Mouse (Mus musculus) kidney, embryonic 16.5 days (tissue): ENCODE measurements around the gene Prpf18. TPM values are rescaled to one million over a fixed set of nuclear protein-coding genes. Genes with fewer than 3 reads are reported as not detected.

Experiments
- ATAC-seq: fragments of 200-750 bp; cut with Nextera tagmentation; 2 replicates; pipeline ENCODE4 v1.8.0; 2017; ENCODE audit warnings: moderate TSS enrichment; ENCODE audit not compliant: low FRiP score, low TSS enrichment
- H3K27ac ChIP-seq: fragments of 300-500 bp; sonication (generic); 2 replicates; pipeline ENCODE4 v1.5.1; 2014; ENCODE audit warnings: low read length
- H3K27me3 ChIP-seq: fragments of 300-500 bp; sonication (generic); 2 replicates; pipeline ENCODE4 v1.6.1; 2014; ENCODE audit warnings: low read length, control low read depth, mixed read lengths; ENCODE audit not compliant: insufficient read depth
- H3K36me3 ChIP-seq: fragments of 300-500 bp; sonication (generic); 2 replicates; pipeline ENCODE4 v1.6.1; 2014; ENCODE audit warnings: low read length, control low read depth, mixed read lengths; ENCODE audit not compliant: insufficient read depth
- H3K4me1 ChIP-seq: fragments of 300-500 bp; sonication (generic); 2 replicates; pipeline ENCODE4 v1.6.1; 2014; ENCODE audit warnings: low read length, control low read depth, mixed read lengths; ENCODE audit not compliant: insufficient read depth
- H3K4me2 ChIP-seq: fragments of 300-500 bp; sonication (generic); replicated peaks from 2 replicates; pipeline ENCODE4 v1.6.1; 2014; ENCODE audit warnings: low read depth, low read length
- H3K4me3 ChIP-seq: fragments of 300-500 bp; sonication (generic); 2 replicates; pipeline ENCODE4 v1.5.1; 2014; ENCODE audit warnings: mild to moderate bottlenecking, low read length
- H3K9ac ChIP-seq: fragments of 300-500 bp; sonication (generic); replicated peaks from 2 replicates; pipeline ENCODE4 v1.6.1; 2014; ENCODE audit warnings: low read length
- H3K9me3 ChIP-seq: fragments of 300-500 bp; sonication (generic); 2 replicates; pipeline ENCODE4 v1.6.1; 2016; ENCODE audit warnings: low read length, control low read depth
- WGBS: fragments of 180-500 bp; shearing (Covaris S2); extraction: QIAGEN DNeasy Blood & Tissue Kit; methylation state at CpG from one replicate; pipeline ENCODE4 v1.1.7; 2014; 5-methylcytosine and 5-hydroxymethylcytosine counted together
- polyA plus RNA-seq: library from polyadenylated mRNA; unstranded; fragments of >200 nt; fragmentation: Nextera tagmentation; extraction: Ambion mirVana; gene quantifications from 2 replicates; pipeline ENCODE4 v1.2.1, GENCODE M21; 2015

Gene Prpf18
- polyA plus RNA-seq, 1 experiment from 2014 or later = 40.1 TPM

DNA sequence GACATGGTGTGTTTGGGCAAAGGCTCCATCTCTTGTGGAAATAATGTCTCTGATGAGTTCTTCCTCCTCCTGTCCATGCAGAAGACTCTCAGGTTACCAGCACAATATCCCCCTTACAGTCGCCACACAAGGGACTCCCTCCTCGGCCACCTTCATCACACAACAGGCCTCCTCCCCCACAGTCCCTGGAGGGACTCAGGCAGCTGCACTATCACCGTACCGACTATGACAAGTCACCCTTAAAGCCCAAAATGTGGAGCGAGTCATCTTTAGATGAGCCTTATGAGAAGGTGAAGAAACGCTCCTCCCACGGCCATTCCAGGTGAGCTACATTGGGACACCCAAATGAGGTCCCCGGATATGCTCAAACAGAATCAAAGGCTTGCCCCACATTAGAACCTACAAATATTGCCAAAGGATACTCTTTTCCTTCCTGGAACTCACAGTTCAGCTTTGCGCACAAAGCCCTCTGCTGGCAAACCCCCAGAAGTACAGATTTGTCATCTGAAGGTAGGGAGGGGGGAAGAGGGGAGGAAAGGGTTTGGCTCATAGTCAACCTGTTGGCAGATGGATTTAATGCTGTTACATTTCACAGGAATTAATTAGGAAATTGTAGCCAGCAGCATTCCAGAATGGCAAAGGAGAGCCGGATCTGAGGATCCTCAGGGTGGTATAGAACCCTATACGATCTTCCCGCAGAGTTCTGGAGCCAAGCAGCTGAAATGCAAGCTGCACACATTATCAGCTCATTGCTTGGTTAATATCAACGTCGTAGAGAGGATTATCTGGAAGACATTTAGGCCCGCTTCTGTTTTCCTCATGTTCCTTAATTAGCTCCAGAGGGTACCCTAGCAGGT, 50.7 kb downstream of the Prpf18 start:
- Histone ChIP-seq H3K9me3 (no peaks in the 10 kb centered on the region), H3K27me3 (no peaks in the 10 kb centered on the region), H3K4me3 (no peak overlapping the region), H3K4me1 (peaks cover 8% of the 10 kb centered on the region; the same call in 1 of the 2 replicates), H3K27ac (no peak overlapping the region), H3K36me3 (peaks cover 58% of the 10 kb centered on the region), H3K4me2 (no peak overlapping the region), H3K9ac (no peak overlapping the region)
- ATAC-seq = no peak; the same call in 1 of the 2 replicates
- WGBS = 44% methylated on average over 15 of the region's 15 CpGs

- 90% methylated on average over 7 of the region's 7 CpGs for WGBS
- peaks cover 58% of the 10 kb centered on the region for H3K36me3 ChIP-seq
- H3K27me3 ChIP-seq = no peaks in the 10 kb centered on the region
- H3K4me3 ChIP-seq = no peak overlapping the region
- no peak overlapping the region for H3K9ac ChIP-seq
- H3K4me1 ChIP-seq = peaks cover 22% of the 10 kb centered on the region
- H3K27ac ChIP-seq = no peak overlapping the region
- H3K4me2 ChIP-seq = no peak overlapping the region
- H3K9me3 ChIP-seq = no peaks in the 10 kb centered on the region
- ATAC-seq = no peak
Measured at GRCm38 (mm10) chr2:4596992-4597391, 54.9 kb downstream of the Prpf18 start.

GRCm38 (mm10) chr2:4593878-4594387, 58.0 kb downstream of the Prpf18 start:
- Histone ChIP-seq H3K36me3 (peaks cover 77% of the 10 kb centered on the region), H3K27me3 (no peaks in the 10 kb centered on the region), H3K4me2 (no peak overlapping the region), H3K4me3 (no peak overlapping the region), H3K27ac (no peak overlapping the region), H3K9me3 (no peaks in the 10 kb centered on the region), H3K4me1 (peaks cover 27% of the 10 kb centered on the region), H3K9ac (no peak overlapping the region)
- ATAC-seq = no peak
- 88% methylated on average over 3 of the region's 3 CpGs for WGBS

GRCm38 (mm10) chr2:4593433-4593832, 58.5 kb downstream of the Prpf18 start:
- Histone ChIP-seq H3K9me3 (no peaks in the 10 kb centered on the region), H3K9ac (no peak overlapping the region), H3K36me3 (peaks cover 73% of the 10 kb centered on the region), H3K27ac (no peak overlapping the region), H3K4me1 (peaks cover 32% of the 10 kb centered on the region), H3K4me3 (no peak overlapping the region), H3K27me3 (no peaks in the 10 kb centered on the region), H3K4me2 (no peak overlapping the region)
- peak; percentile 55; the same call in 1 of the 2 replicates for ATAC-seq
- WGBS = 50% methylated on average over 9 of the region's 9 CpGs

DNA sequence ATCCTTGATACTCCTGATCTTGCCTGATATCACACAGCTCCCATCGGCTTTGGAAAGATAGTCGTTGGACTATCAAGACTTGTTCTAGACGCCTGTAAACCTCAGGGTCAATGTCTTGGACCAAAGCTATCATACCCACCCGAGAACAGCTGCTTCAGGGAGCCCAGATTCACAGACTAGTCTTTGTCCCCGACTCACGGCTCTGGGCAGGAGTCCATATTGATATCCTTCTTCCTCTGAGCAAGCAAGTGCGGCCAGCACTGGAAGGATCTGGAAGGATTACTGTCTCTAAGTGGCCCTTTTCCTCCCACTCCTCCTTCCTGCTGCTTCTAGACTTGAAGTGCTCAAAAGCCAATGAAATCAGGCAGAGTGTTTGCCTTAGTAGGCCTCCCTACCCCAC, 59.2 kb downstream of the Prpf18 start:
- Histone ChIP-seq H3K27ac (no peak overlapping the region), H3K4me2 (no peak overlapping the region), H3K9ac (no peak overlapping the region), H3K36me3 (peaks cover 68% of the 10 kb centered on the region), H3K4me1 (peaks cover 39% of the 10 kb centered on the region), H3K9me3 (no peaks in the 10 kb centered on the region), H3K27me3 (no peaks in the 10 kb centered on the region), H3K4me3 (no peak overlapping the region)
- 89% methylated on average over 7 of the region's 7 CpGs for WGBS
- no peak for ATAC-seq

DNA sequence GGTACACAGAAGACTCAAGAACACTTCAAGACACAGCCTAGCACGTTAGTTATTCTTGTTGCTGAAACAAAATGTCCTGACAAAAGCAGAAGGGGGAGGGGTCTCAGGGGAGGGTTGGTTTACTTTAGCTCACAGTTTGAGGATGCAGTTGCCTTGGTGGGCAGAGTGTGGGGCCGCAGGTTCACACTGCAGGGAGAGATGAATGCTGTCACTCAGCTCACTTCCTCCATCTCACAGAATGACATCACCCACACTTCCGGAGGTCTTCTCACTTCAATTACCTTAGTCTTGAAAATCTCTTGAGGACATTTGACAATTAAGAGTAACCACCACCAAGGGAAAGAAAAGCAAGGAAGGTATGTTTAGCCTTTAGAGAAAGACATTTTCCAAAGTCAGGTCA, 60.3 kb downstream of the Prpf18 start:
- no peak overlapping the region for H3K4me3 ChIP-seq
- no peak overlapping the region for H3K27ac ChIP-seq
- H3K4me2 ChIP-seq = no peak overlapping the region
- H3K9me3 ChIP-seq = no peaks in the 10 kb centered on the region
- 79% methylated on average over 3 of the region's 3 CpGs for WGBS
- no peaks in the 10 kb centered on the region for H3K27me3 ChIP-seq
- peaks cover 50% of the 10 kb centered on the region for H3K4me1 ChIP-seq
- ATAC-seq = no peak
- H3K36me3 ChIP-seq = peaks cover 66% of the 10 kb centered on the region
- no peak overlapping the region for H3K9ac ChIP-seq

DNA sequence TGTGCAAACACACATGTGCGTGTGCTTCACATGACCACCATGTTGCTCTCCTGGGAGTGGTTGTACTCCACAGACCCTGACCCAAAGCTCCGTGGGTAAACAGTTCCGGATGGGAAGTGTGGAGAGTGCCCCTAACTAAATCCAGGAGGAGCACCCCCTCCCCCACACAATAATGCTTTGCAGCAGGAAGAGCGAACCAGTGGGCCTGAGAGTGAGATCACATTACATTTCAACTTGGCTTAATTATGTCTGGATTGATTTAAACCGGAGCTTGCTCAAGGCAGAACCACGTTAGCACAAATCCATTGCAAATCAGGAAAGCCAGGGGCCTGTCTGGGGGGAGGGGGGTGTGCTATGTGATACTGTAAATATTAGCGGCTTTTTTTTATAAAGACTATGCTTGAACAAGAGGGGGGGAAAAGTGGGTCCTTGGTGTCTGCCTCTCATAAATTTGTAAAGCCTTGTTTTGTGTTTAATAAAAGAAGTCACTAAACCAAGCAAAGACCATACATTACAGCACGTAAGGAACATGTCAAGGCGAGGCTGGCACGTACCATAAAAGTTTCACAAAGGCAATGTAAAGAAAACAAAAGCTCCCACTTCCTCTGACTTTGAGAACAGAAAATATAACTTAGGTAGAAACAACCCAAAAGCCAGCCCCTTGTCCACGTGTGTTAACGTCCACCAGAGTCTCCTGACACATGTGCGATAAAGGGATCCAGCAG, 64.1 kb downstream of the Prpf18 start:
- Histone ChIP-seq H3K27ac (peak overlapping the region; percentile 89), H3K4me3 (no peak overlapping the region), H3K4me2 (0 out of 2 replicates have a peak overlapping the region, but pooled peaks have one; percentile 7), H3K4me1 (peaks cover 73% of the 10 kb centered on the region), H3K36me3 (peaks cover 43% of the 10 kb centered on the region), H3K9ac (0 out of 2 replicates have a peak overlapping the region, but pooled peaks have one; percentile 5), H3K9me3 (no peaks in the 10 kb centered on the region), H3K27me3 (no peaks in the 10 kb centered on the region)
- 11% methylated on average over 13 of the region's 13 CpGs for WGBS
- ATAC-seq = peak; percentile 83

DNA sequence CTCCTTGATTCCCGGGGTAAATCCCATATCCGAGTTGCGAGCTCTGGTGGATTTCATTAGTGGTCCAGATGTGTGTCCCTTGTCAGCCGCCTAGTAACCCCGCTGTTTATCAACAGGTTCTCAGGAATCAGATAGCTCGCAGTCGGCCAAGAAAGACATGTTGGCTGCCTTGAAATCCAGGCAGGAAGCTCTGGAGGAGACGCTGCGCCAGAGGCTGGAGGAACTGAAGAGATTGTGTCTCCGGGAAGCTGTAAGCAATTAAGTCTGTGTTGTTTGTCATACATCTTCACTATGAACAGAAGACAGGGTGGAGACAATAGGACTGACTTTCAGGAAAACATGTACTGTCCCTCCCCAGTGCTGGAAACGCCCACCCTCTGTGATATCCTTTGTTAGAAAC, 65.7 kb downstream of the Prpf18 start:
- Histone ChIP-seq H3K4me1 (peaks cover 75% of the 10 kb centered on the region), H3K4me3 (no peak overlapping the region), H3K27ac (peak overlapping the region; percentile 89), H3K9ac (no peak overlapping the region; the same call in 1 of the 2 replicates), H3K9me3 (no peaks in the 10 kb centered on the region), H3K27me3 (no peaks in the 10 kb centered on the region), H3K36me3 (peaks cover 35% of the 10 kb centered on the region), H3K4me2 (no peak overlapping the region)
- ATAC-seq = no peak
- WGBS = 15% methylated on average over 11 of the region's 11 CpGs

- no peak for ATAC-seq
- peaks cover 24% of the 10 kb centered on the region for H3K36me3 ChIP-seq
- H3K4me3 ChIP-seq = no peak overlapping the region
- H3K4me1 ChIP-seq = peaks cover 74% of the 10 kb centered on the region
- 0 out of 2 replicates have a peak overlapping the region, but pooled peaks have one; percentile 27 for H3K27ac ChIP-seq
- H3K4me2 ChIP-seq = no peak overlapping the region
- H3K9ac ChIP-seq = no peak overlapping the region
- H3K27me3 ChIP-seq = no peaks in the 10 kb centered on the region
- no peaks in the 10 kb centered on the region for H3K9me3 ChIP-seq
- WGBS = 38% methylated on average over 5 of the region's 5 CpGs
Measured at GRCm38 (mm10) chr2:4584252-4584651, 67.7 kb downstream of the Prpf18 start.
